Mouse (Mus musculus) ES-E14 (cell line): ENCODE results near the gene Midn. TPM values are rescaled to one million over a fixed set of nuclear protein-coding genes. Genes with fewer than 3 reads are reported as not detected.

Source experiments
- DNase-seq: peaks from one replicate; pipeline ENCODE4 v3.0.0-alpha.2; 2013; ENCODE audit warnings: low read depth, low spot score
- H3K27ac ChIP-seq: 2 replicates; pipeline ENCODE4 v1.5.1; 2012; ENCODE audit warnings: low read depth, mild to moderate bottlenecking, low read length, moderate library complexity, mixed read lengths; ENCODE audit not compliant: poor library complexity, insufficient read depth, severe bottlenecking
- H3K36me3 ChIP-seq: 2 replicates; pipeline ENCODE4 v1.6.1; 2012; ENCODE audit warnings: mild to moderate bottlenecking, low read length, moderate library complexity, mixed read lengths; ENCODE audit not compliant: control insufficient read depth, poor library complexity, insufficient read depth, severe bottlenecking
- H3K4me1 ChIP-seq, 2 experiments: fragments of 150-350 bp in 1 of 2; sonication (generic) in 1 of 2; 2 replicates each; pipeline ENCODE4 v1.6.1; 2012; ENCODE audit warnings: low read length in 2 of 2, mild to moderate bottlenecking in 1 of 2, mixed read lengths in 1 of 2; ENCODE audit not compliant: control insufficient read depth in 2 of 2, insufficient read depth in 2 of 2, poor library complexity in 1 of 2
- H3K4me3 ChIP-seq, 2 experiments: fragments of 150-350 bp in 1 of 2; sonication (generic) in 1 of 2; 2 replicates each; pipeline ENCODE4 v1.5.1; 2012; ENCODE audit warnings: low read length in 2 of 2, low read depth in 1 of 2, mild to moderate bottlenecking in 1 of 2, mixed read lengths in 1 of 2; ENCODE audit not compliant: insufficient read depth in 1 of 2, poor library complexity in 1 of 2, severe bottlenecking in 1 of 2
- H3K9ac ChIP-seq: 2 replicates; pipeline ENCODE4 v1.6.1; 2012; ENCODE audit warnings: low read depth, mild to moderate bottlenecking, low read length, mixed read lengths; ENCODE audit not compliant: poor library complexity, insufficient read depth, severe bottlenecking
- H3K9me3 ChIP-seq: fragments of 150-350 bp; sonication (generic); 2 replicates; pipeline ENCODE4 v1.6.1; 2012; ENCODE audit warnings: low read depth, mild to moderate bottlenecking, low read length; ENCODE audit not compliant: control insufficient read depth, insufficient read depth
- CHD2 ChIP-seq: IDR thresholded peaks from 2 replicates; pipeline ENCODE4 v1.6.1; 2014; ENCODE audit warnings: mild to moderate bottlenecking, low read depth, low read length, inconsistent platforms
- HCFC1 ChIP-seq: IDR thresholded peaks from 2 replicates; pipeline ENCODE4 v1.6.1; 2012; ENCODE audit warnings: low read length, inconsistent platforms, borderline replicate concordance; ENCODE audit not compliant: insufficient read depth
- MAFK ChIP-seq: IDR thresholded peaks from 2 replicates; pipeline ENCODE4 v1.6.1; 2014; ENCODE audit warnings: mild to moderate bottlenecking, low read depth, low read length, inconsistent platforms; ENCODE audit not compliant: insufficient read depth
- ZC3H11A ChIP-seq: IDR thresholded peaks from 2 replicates; pipeline ENCODE4 v1.6.1; 2012; ENCODE audit warnings: low read depth, mild to moderate bottlenecking, inconsistent platforms, low read length, borderline replicate concordance
- ZNF384 ChIP-seq: IDR thresholded peaks from 2 replicates; pipeline ENCODE4 v1.6.1; 2012; ENCODE audit warnings: low read depth, low read length, inconsistent platforms
- in situ Hi-C, 2 experiments: fragments of 600-800 bp; cut with MboI; formaldehyde crosslinking; loops; one replicate each; pipeline ENCODE4 v1.15.1; 2025; ENCODE audit warnings: low sequenced_read_pairs in 2 of 2, inconsistent platforms in 1 of 2; ENCODE audit not compliant: unreplicated experiment in 2 of 2
- total RNA-seq: library from RNA; depleted of rRNA; stranded (reverse); fragments of 300-350 nt; gene quantifications from 2 replicates; pipeline ENCODE4 v1.2.3, GENCODE M21; 2012

Gene Midn
- total RNA-seq, 1 experiment = 38.3 TPM

- Histone ChIP-seq H3K4me1 (peaks cover 2 to 20% of the 10 kb centered on the region in 2 experiments; a peak in 2 of 4 replicates), H3K4me3 (peak overlapping the region; percentile 47 to 55; a peak in 2 of 4 replicates), H3K9me3 (no peaks in the 10 kb centered on the region), H3K27ac (no peak overlapping the region), H3K36me3 (no peaks in the 10 kb centered on the region), H3K9ac (no peak overlapping the region)
- no peak for DNase-seq
- in situ Hi-C loops = no loop called here
- no peak for TF ChIP-seq CHD2
- no peak for TF ChIP-seq MAFK
Observed at GRCm38 (mm10) chr10:80189999-80190398, 41.9 kb downstream of the Midn start.

- no peak for DNase-seq
Observed at GRCm38 (mm10) chr10:80190491-80191051, 42.5 kb downstream of the Midn start.

GRCm38 (mm10) chr10:80193976-80194375 is 45.9 kb downstream of the Midn start:
- Histone ChIP-seq H3K9me3 (no peaks in the 10 kb centered on the region), H3K36me3 (no peaks in the 10 kb centered on the region), H3K27ac (no peak overlapping the region), H3K9ac (no peak overlapping the region), H3K4me3 (no peak overlapping the region), H3K4me1 (peaks cover 0 to 10% of the 10 kb centered on the region in 2 experiments; a peak in 2 of 4 replicates)
- in situ Hi-C loops = no loop called here
- TF ChIP-seq MAFK (no peak), ZNF384 (no peak)
- no peak for DNase-seq

More at GRCm38 (mm10) chr10:80190491-80191051, 42.5 kb downstream of the Midn start:
- Histone ChIP-seq H3K27ac (no peak overlapping the region), H3K9me3 (no peaks in the 10 kb centered on the region), H3K36me3 (no peaks in the 10 kb centered on the region), H3K4me1 (peaks cover 2 to 20% of the 10 kb centered on the region in 2 experiments; a peak in 2 of 4 replicates), H3K4me3 (peak overlapping the region; percentile 47 to 55), H3K9ac (0 out of 2 replicates have a peak overlapping the region, but pooled peaks have one; percentile 15)
- TF ChIP-seq CHD2 (no peak), ZC3H11A (no peak), HCFC1 (no peak), ZNF384 (no peak), MAFK (no peak)
- in situ Hi-C loops = no loop called here

- H3K4me1 ChIP-seq = peaks cover 0 to 10% of the 10 kb centered on the region in 2 experiments; a peak in 2 of 4 replicates
- TF ChIP-seq ZC3H11A = no peak
- no peak for TF ChIP-seq CHD2
- TF ChIP-seq MAFK = no peak
- TF ChIP-seq ZNF384 = no peak
- no peak for TF ChIP-seq HCFC1
- H3K4me3 ChIP-seq = no peak overlapping the region
- in situ Hi-C loops = no loop called here
- H3K27ac ChIP-seq = no peak overlapping the region
- no peaks in the 10 kb centered on the region for H3K9me3 ChIP-seq
- no peak for DNase-seq
- no peak overlapping the region for H3K9ac ChIP-seq
- H3K36me3 ChIP-seq = no peaks in the 10 kb centered on the region
Observed at GRCm38 (mm10) chr10:80194441-80194840, 46.4 kb downstream of the Midn start.

GRCm38 (mm10) chr10:80196167-80196566 is 48.1 kb downstream of the Midn start:
- peaks cover 0 to 12% of the 10 kb centered on the region in 2 experiments; a peak in 2 of 4 replicates for H3K4me1 ChIP-seq
- no peak overlapping the region for H3K27ac ChIP-seq
- no peak overlapping the region for H3K4me3 ChIP-seq

More at GRCm38 (mm10) chr10:80196167-80196566, 48.1 kb downstream of the Midn start:
- Histone ChIP-seq H3K9me3 (no peaks in the 10 kb centered on the region), H3K36me3 (no peaks in the 10 kb centered on the region), H3K9ac (no peak overlapping the region)
- no peak for TF ChIP-seq CHD2
- no peak for TF ChIP-seq ZC3H11A
- no peak for TF ChIP-seq ZNF384
- no peak for TF ChIP-seq MAFK
- TF ChIP-seq HCFC1 = no peak
- no peak for DNase-seq
- in situ Hi-C loops = no loop called here
